Mouse (Mus musculus) C2C12 (cell line): ENCODE data around the gene Gm20388.

Experiments used
- CEBPB ChIP-seq: IDR thresholded peaks from one replicate; pipeline ENCODE4 v1.6.1; 2011; ENCODE audit warnings: low read depth, mild to moderate bottlenecking, control low read depth, moderate library complexity
- CTCF ChIP-seq: IDR thresholded peaks from one replicate; pipeline ENCODE4 v1.5.1; 2011; ENCODE audit not compliant: control insufficient read depth, insufficient read depth, insufficient read length
- MAX ChIP-seq: IDR thresholded peaks from one replicate; pipeline ENCODE4 v1.6.1; 2011; ENCODE audit warnings: mild to moderate bottlenecking, control low read depth
- MYOD1 ChIP-seq: IDR thresholded peaks from one replicate; pipeline ENCODE4 v1.6.1; 2011; ENCODE audit warnings: low read depth; ENCODE audit not compliant: control insufficient read depth, insufficient read length
- MYOG ChIP-seq: IDR thresholded peaks from one replicate; pipeline ENCODE4 v1.6.1; 2011; ENCODE audit not compliant: control insufficient read depth, insufficient read length; ENCODE audit errors: extremely low read depth
- USF1 ChIP-seq: IDR thresholded peaks from one replicate; pipeline ENCODE4 v1.6.1; 2011; ENCODE audit warnings: low read depth, mild to moderate bottlenecking, control low read depth, moderate library complexity

- peak; percentile 34 for TF ChIP-seq USF1
- no peak for TF ChIP-seq CTCF
- TF ChIP-seq MYOG, result no peak
- TF ChIP-seq CEBPB, result no peak
- no peak for TF ChIP-seq MAX
- no peak for TF ChIP-seq MYOD1
Observed at GRCm38 (mm10) chr8:119911258-119911962, 769 bp downstream of the Gm20388 start.
